Mouse (Mus musculus) c-Kit-positive CD71-negative TER-119-negative erythroid progenitor cells, embryonic 14.5 days (primary cell): ENCODE data around the gene Calm3.

ENCODE experiments used
- DNase-seq: peaks from one replicate; pipeline ENCODE4 v3.0.0-alpha.2; 2013; ENCODE audit warnings: low read depth

Gene Calm3

DNA sequence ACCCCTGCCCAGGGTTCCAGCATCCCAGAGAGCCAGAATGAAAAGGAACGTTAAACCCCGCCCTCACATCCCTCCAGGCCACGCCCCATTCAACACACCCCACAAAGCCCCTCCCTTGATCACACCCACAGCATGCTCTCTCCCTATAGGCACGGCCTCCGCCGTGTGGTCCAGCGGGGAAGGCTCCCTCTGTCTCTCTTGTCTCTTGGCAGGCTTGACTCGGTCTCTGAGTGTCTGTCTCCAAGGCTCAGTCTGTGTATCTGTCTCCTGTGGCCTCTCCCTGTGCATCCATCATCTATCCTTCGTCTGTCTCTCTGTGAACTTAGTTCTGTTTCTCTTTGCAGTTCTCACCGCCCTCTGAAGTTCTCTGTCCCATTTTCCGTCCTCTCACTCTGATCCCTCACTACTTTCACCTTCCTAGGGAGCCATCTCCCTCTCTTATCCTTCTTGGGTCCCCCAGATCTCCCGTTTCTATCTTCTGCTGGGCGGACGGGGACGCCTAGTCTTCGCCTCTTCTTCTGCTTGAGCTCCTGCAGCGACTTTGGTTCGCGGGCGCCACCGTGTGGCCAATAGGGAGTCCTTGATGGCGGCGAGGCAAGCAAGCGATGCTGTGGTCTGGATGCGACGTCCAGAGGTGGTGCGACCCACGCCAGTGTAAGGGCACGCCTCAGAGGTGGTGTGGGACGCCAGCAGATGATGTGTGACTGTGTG, 32.1 kb downstream of the Calm3 start, which contains the start of gene Gng8:
TSS of gene Gng8 (plus strand) at position 146 of the 711 bp plus-strand sequence.
- peak; percentile 85 for DNase-seq

DNA sequence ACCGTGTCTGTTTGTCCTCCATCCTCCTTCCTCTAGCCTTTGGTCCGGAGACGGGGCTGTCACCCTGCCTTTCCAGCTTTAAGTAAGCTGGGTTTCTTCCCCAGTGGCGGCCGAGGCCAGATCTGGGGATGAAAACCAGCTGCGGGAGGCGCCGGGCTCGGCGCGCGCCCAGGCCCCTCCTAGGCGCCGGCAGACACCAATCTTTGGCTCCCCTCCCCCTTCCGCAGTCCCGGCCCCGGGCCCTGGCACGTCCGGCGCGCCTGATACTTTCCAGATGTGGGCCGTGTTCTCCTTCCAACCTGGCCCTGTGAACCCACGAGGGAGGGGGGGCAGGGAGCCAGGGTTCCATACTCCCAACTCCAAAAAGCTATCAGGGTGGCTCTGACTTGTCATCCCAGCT, 33.0 kb downstream of the Calm3 start:
- DNase-seq: no peak

DNA sequence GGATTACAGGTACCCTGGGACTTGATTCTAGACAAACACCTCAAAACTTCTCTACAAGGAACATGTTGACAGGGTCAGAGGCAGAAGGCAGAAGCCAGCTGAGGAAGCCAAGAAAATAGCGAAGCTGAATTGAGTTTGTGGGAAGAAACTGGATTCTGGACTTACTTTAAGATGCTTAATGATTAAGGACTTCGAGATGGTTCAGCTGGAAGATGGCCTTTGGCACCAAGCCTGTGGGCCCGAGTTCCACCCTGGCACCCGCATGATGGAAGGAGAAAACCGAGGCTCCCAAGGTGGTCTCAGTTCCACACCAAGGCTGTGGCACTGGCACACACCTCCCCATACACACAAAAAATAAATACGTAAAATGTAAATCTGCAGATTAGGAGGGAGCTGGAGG, 33.4 kb downstream of the Calm3 start:
- no peak for DNase-seq

GRCm38 (mm10) chr7:16885905-16886304, 38.0 kb downstream of the Calm3 start:
- no peak for DNase-seq

GRCm38 (mm10) chr7:16885271-16885776, 38.6 kb downstream of the Calm3 start:
- DNase-seq: no peak

DNA sequence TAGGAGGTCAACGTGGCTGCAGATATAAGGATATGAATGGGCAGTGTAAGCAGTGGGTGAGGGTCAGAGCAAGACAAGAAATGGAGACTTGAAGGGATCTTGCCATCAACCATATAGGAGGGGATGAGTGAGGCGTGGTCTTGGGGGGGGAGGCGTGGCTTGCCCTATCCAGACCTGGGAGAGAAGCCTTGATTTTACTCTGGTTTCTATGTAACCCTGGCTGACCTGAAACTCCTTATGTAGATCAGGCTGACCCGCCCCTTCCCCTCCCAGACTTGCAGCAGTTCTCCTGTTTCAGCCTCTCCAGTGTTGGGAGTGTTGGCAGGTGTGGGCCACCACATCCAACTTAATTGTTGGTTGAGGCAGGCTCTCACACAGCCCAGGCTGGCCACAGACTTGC, 39.6 kb downstream of the Calm3 start:
- no peak for DNase-seq

- no peak for DNase-seq
Measured at GRCm38 (mm10) chr7:16883162-16883561, 40.8 kb downstream of the Calm3 start.

DNA sequence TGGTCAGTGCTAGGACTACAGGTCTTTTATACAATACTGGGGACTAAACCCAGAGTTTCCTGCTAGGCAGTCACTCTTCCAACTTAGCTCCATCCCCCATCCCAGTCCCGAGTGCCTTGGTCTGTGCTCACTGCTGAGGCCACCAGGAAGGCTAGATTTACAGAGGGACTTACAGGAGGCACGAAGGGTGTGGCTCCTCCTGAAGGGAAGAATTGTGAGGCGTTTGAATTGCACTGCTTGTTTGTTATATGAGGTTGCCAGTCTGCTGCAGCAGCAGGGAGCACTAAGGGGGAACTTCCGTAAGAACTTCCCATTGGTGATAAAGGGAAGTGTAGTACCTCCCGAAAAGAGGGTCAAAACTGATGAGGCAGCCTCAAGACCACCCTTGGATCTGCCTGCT, 43.3 kb downstream of the Calm3 start:
- no peak for DNase-seq

GRCm38 (mm10) chr7:16879796-16880547, 43.9 kb downstream of the Calm3 start:
- DNase-seq: no peak

- no peak for DNase-seq
Measured at GRCm38 (mm10) chr7:16877717-16878116, 46.2 kb downstream of the Calm3 start.

DNA sequence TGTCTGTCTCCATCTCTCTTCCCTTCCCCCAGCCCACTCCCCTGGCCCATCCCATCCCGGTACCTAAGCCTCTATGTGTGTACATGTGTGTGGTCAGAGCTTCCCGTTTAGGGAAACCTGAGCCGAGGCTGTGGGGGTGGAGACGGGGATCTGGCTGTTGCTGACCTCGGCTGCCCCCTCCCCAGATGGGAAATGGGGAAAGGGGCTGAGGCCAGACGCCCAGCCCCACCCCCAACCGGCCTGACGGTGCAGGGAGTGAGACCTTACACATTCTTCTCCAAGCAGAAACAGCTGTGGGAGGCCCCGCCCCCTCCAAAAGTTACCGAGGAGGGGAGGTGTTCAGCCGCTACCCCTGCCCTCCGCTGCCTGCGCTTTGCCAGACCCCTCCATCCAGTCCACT, 47.3 kb downstream of the Calm3 start:
- no peak for DNase-seq

GRCm38 (mm10) chr7:16876006-16876405, 47.9 kb downstream of the Calm3 start:
- no peak for DNase-seq

- DNase-seq: no peak
Measured at GRCm38 (mm10) chr7:16875326-16875725, 48.6 kb downstream of the Calm3 start.

DNA sequence AGATGAGACGGTGACA, 48.8 kb downstream of the Calm3 start, which contains the start of gene Dact3:
TSS of gene Dact3 (plus strand) at position 8 of the 16 bp plus-strand sequence.
- DNase-seq: no peak

- peak; percentile 100 for DNase-seq
Measured at GRCm38 (mm10) chr7:16874756-16875309, 49.1 kb downstream of the Calm3 start.

- peak; percentile 74 for DNase-seq
Measured at GRCm38 (mm10) chr7:16874190-16874589, 49.7 kb downstream of the Calm3 start.

DNA sequence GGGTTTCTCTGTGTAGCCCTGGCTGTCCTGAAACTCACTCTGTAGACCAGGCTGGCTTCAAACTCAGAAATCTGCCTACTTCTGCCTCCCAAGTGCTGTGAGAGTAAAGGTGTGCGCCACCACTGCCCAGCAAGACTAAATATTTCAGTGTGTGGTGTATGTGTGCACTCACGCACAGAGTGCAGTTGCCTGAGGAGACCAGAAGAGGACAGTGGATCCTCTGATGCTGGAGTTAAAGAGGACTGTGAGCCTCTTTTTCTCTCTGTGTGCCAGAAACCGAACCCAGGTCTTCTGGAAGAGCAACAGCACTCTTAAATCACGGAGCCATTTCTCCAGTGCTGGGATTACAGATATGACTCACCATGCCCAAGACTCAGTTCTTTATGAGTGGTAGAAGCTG, 50.5 kb downstream of the Calm3 start:
- DNase-seq: no peak

- DNase-seq: no peak
Measured at GRCm38 (mm10) chr7:16872478-16872877, 51.4 kb downstream of the Calm3 start.

GRCm38 (mm10) chr7:16871600-16871999, 52.3 kb downstream of the Calm3 start:
- no peak for DNase-seq

DNA sequence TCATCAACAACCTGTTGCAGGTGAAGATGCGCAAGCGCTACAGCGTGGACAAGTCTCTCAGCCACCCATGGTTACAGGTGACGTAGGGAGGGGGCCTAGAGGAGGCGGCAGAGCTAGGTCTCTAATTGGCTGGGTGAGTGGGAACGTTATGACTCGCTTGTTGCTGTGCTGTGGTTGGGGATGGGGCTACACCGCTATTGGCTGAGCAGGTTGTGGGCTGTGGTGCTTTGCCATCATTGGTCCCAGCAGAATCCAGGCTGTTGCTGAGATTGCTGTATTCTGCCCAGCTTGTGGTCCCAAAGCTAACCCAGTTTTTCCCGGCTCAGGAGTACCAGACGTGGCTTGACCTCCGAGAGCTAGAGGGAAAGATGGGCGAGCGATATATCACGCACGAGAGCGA, 54.4 kb downstream of the Calm3 start:
- no peak for DNase-seq

- no peak for DNase-seq
Measured at GRCm38 (mm10) chr7:16867488-16867887, 56.4 kb downstream of the Calm3 start.
